Mouse (Mus musculus) ES-E14 (cell line): Measurements from ENCODE around the gene Myct1.

Experiments used
- CHD2 ChIP-seq: IDR thresholded peaks from 2 replicates; pipeline ENCODE4 v1.6.1; 2014; ENCODE audit warnings: mild to moderate bottlenecking, low read depth, low read length, inconsistent platforms
- MAFK ChIP-seq: IDR thresholded peaks from 2 replicates; pipeline ENCODE4 v1.6.1; 2014; ENCODE audit warnings: mild to moderate bottlenecking, low read depth, low read length, inconsistent platforms; ENCODE audit not compliant: insufficient read depth
- ZC3H11A ChIP-seq: IDR thresholded peaks from 2 replicates; pipeline ENCODE4 v1.6.1; 2012; ENCODE audit warnings: low read depth, mild to moderate bottlenecking, inconsistent platforms, low read length, borderline replicate concordance
- ZNF384 ChIP-seq: IDR thresholded peaks from 2 replicates; pipeline ENCODE4 v1.6.1; 2012; ENCODE audit warnings: low read depth, low read length, inconsistent platforms

DNA sequence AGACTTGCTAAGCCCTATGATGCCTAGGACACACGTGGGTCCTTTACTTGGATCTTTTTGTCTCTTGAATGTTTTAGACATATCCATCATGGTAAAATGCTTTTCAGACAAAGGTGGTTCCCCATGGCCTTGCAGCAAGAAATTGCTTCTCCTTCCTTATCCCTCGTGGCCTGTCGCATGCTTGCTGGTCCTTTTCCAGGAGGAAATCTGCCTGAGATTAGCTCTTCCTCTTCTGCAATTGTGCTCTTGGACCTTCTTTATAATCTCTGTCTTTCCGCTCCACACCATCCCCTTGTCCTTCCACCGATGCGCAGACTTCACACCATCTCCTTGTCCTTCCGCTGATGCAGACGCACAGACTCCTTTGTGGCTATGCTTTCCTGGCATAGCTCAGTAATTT is 23.5 kb upstream of the Myct1 start:
- no peak for TF ChIP-seq ZC3H11A
- TF ChIP-seq CHD2: no peak
- no peak for TF ChIP-seq MAFK
- TF ChIP-seq ZNF384: no peak
